Mouse (Mus musculus) midbrain, embryonic 14.5 days (tissue): ENCODE measurements around the gene Dido1. TPM values are rescaled to one million over a fixed set of nuclear protein-coding genes. Genes with fewer than 3 reads are reported as not detected.

ENCODE experiments used
- ATAC-seq: fragments of 200-750 bp; cut with Nextera tagmentation; 2 replicates; pipeline ENCODE4 v1.8.0; 2017; ENCODE audit warnings: moderate number of reproducible peaks, moderate library complexity; ENCODE audit not compliant: low FRiP score, low TSS enrichment
- DNase-seq: peaks from one replicate; pipeline ENCODE4 v3.0.0-alpha.2; 2015
- H3K27ac ChIP-seq: fragments of 300-500 bp; sonication (generic); replicated peaks from 2 replicates; pipeline ENCODE4 v1.5.1; 2014; ENCODE audit warnings: mild to moderate bottlenecking, low read depth, low read length, moderate library complexity
- H3K27me3 ChIP-seq: fragments of 300-500 bp; sonication (generic); 2 replicates; pipeline ENCODE4 v1.6.1; 2014; ENCODE audit warnings: low read length, control low read depth, mixed read lengths; ENCODE audit not compliant: control insufficient read depth, insufficient read depth
- H3K36me3 ChIP-seq: fragments of 300-500 bp; sonication (generic); 2 replicates; pipeline ENCODE4 v1.6.1; 2014; ENCODE audit warnings: low read length, control low read depth; ENCODE audit not compliant: control insufficient read depth, insufficient read depth
- H3K4me1 ChIP-seq: fragments of 300-500 bp; sonication (generic); 2 replicates; pipeline ENCODE4 v1.6.1; 2014; ENCODE audit warnings: mild to moderate bottlenecking, antibody characterized with exemption, low read length, control low read depth; ENCODE audit not compliant: control insufficient read depth, insufficient read depth
- H3K4me2 ChIP-seq: fragments of 300-500 bp; sonication (generic); 2 replicates; pipeline ENCODE4 v1.6.1; 2014; ENCODE audit warnings: mild to moderate bottlenecking, low read length, moderate library complexity
- H3K4me3 ChIP-seq: fragments of 300-500 bp; sonication (generic); replicated peaks from 2 replicates; pipeline ENCODE4 v1.5.1; 2014; ENCODE audit warnings: low read depth, low read length
- H3K9ac ChIP-seq: fragments of 300-500 bp; sonication (generic); replicated peaks from 2 replicates; pipeline ENCODE4 v1.6.1; 2014; ENCODE audit warnings: mild to moderate bottlenecking, low read length, moderate library complexity
- H3K9me3 ChIP-seq: fragments of 300-500 bp; sonication (generic); 2 replicates; pipeline ENCODE4 v1.6.1; 2016; ENCODE audit warnings: low read length, control low read depth, mixed read lengths; ENCODE audit not compliant: control insufficient read depth
- WGBS: fragments of 180-500 bp; shearing (Covaris S2); extraction: QIAGEN DNeasy Blood & Tissue Kit; methylation state at CpG from one replicate; pipeline ENCODE4 v1.1.7; 2014; 5-methylcytosine and 5-hydroxymethylcytosine counted together
- polyA plus RNA-seq: library from polyadenylated mRNA; unstranded; fragments of >200 nt; fragmentation: Nextera tagmentation; extraction: Ambion mirVana; gene quantifications from 2 replicates; pipeline ENCODE4 v1.2.1, GENCODE M21; 2014

The Dido1 gene
- polyA plus RNA-seq, 1 experiment from 2014 or later: 31.2 TPM

DNA sequence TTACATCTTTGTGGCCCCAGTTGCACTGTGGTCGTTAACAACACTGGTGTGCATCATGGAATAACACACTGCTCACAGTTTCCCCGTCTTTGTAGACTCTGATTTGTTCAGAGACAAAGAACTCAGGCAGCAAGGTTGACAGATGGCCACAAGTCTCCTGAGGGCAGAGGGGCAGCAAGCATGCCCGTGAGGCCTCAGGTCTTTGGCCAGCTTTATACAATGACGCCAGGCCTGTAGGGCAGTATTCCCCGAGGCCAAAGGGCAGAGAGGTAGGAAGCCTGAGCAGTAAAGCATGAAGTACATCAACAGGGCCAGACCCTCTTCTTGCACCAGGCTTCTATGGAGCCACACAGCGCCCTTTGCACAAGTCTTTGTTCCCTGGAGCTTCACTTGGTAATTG lies 54.6 kb downstream of the Dido1 start:
- no peaks in the 10 kb centered on the region for H3K4me1 ChIP-seq
- no peak overlapping the region for H3K27ac ChIP-seq
- ATAC-seq (no peak), DNase-seq (no peak)
- no peak overlapping the region for H3K4me2 ChIP-seq
- H3K9me3 ChIP-seq: no peaks in the 10 kb centered on the region
- no peak overlapping the region for H3K9ac ChIP-seq
- H3K36me3 ChIP-seq: 0 out of 2 replicates have a peak, but pooled peaks cover under 1% of the 10 kb centered on the region
- 46% methylated on average over 6 of the region's 6 CpGs for WGBS
- H3K27me3 ChIP-seq: no peaks in the 10 kb centered on the region
- no peak overlapping the region for H3K4me3 ChIP-seq

DNA sequence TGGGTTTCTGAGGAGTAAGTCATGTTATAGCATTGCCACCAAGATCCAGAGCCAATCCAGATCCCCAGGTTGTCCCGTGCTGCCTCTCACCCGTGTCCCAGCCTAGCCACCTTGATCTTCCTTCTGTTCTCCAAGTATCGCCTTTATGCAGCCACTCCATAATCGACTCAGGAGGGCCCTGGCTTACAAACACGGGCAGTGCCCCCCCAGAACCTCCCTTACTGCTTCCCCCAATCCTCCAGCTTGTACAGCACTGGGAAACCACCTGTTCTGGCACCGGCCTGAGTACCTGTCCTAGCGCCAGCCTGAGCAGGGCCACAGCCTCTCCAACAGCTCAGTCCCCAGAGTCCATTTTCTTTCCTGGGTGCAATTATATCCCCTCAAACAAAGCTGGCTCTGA lies 55.1 kb downstream of the Dido1 start:
- DNase-seq (no peak), ATAC-seq (no peak)
- no peaks in the 10 kb centered on the region for H3K4me1 ChIP-seq
- H3K36me3 ChIP-seq: no peaks in the 10 kb centered on the region
- no peak overlapping the region for H3K4me3 ChIP-seq
- H3K9me3 ChIP-seq: no peaks in the 10 kb centered on the region
- no peaks in the 10 kb centered on the region for H3K27me3 ChIP-seq
- WGBS: 85% methylated on average over 7 of the region's 7 CpGs
- no peak overlapping the region for H3K9ac ChIP-seq
- H3K27ac ChIP-seq: no peak overlapping the region
- H3K4me2 ChIP-seq: no peak overlapping the region

DNA sequence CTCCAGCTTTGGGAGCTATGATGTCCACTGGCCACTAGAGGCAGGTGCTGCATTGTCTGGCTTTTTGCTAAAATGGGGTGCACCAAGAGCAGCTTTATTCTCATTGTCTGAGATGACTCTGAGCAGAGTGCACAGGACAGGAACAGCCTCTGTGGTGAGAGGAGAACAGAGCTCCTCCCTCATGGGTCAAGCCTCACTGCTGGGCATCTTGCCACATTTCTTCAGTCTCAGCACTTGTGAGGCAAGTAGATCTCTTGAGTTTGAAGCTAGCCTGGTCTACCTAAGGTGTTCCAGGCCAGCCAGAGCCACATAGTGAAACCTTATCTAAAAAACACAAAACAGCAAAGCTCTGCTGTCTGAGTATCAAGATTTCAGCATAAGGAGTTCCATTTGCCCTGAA lies 63.0 kb downstream of the Dido1 start:
- Histone ChIP-seq H3K36me3 (no peaks in the 10 kb centered on the region), H3K9ac (no peak overlapping the region), H3K27ac (no peak overlapping the region), H3K4me2 (no peak overlapping the region), H3K27me3 (peaks cover 14% of the 10 kb centered on the region), H3K9me3 (peaks cover 14% of the 10 kb centered on the region), H3K4me3 (no peak overlapping the region), H3K4me1 (no peaks in the 10 kb centered on the region)
- ATAC-seq (no peak), DNase-seq (no peak)

DNA sequence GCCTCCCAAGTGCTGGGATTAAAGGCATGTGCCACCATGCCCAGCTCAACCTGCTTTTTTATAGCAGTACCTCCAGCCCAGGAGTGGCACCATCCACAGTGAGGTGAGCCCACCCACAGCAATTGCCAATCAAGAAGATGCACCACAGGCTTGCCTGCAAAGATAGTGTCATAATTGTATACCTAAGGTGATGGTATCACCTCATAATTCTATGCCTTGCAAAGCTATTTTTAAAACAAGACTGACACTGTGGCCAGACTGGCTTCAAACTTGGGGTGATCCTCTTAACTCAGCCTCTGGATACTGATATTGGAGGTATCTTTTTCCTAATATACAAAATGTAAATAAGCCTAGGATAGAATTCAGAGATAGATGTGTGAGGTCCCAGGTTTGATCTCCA lies 66.2 kb downstream of the Dido1 start:
- ATAC-seq: no peak
- no peak overlapping the region for H3K9ac ChIP-seq
- H3K4me3 ChIP-seq: no peak overlapping the region
- H3K27ac ChIP-seq: no peak overlapping the region
- H3K9me3 ChIP-seq: peaks cover 14% of the 10 kb centered on the region
- H3K36me3 ChIP-seq: no peaks in the 10 kb centered on the region
- peaks cover 38% of the 10 kb centered on the region for H3K27me3 ChIP-seq
- H3K4me1 ChIP-seq: no peaks in the 10 kb centered on the region
- no peak overlapping the region for H3K4me2 ChIP-seq
- no peak for DNase-seq

DNA sequence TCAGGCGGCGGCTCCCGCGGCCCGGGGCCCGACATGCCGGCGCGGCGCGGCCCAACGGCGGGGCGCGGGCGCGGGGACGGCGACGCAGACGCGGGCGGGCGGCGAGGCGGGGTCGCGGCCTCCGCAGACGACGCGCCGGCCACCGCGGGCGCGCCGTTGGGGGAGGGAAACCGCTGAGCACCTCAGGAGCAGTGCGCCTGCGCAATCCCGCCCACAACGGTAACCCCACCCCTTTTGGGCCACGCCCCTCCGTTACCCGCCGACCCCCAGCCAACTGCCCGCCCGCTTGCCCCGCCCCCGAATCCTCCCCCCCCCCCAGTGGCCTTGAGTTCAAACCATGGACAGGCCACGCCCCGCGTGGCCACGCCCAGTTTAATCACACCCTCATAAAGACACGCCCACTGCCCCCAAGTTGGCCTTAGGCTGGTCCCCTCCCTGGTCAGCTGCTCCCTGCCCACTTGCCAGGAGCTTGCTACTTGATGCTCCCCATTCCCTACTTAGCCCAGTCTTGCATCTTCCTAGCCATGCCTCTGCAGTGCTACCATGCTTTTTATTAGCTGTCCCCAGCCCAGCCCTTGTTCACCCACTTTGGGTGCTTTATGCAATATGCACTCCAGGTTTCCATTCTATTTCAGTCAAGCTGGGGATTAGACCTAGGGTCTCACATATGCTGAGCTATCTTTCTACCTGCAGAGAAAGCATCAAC lies 67.1 kb downstream of the Dido1 start, which contains the start of gene Tcfl5:
TSS of gene Tcfl5 (minus strand) at position 154 of the 706 bp plus-strand sequence.
- Histone ChIP-seq H3K4me2 (peak within 1 kb of the TSS; percentile 47), H3K4me1 (no peaks in the 10 kb centered on the region), H3K27me3 (peaks cover 38% of the 10 kb centered on the region), H3K9ac (no peak within 1 kb of the TSS), H3K4me3 (peak within 1 kb of the TSS; percentile 30), H3K36me3 (no peaks in the 10 kb centered on the region), H3K27ac (no peak within 1 kb of the TSS), H3K9me3 (peaks cover 14% of the 10 kb centered on the region)
- ATAC-seq (no peak), DNase-seq (no peak)
- 2% methylated on average over 45 of the region's 56 CpGs for WGBS

DNA sequence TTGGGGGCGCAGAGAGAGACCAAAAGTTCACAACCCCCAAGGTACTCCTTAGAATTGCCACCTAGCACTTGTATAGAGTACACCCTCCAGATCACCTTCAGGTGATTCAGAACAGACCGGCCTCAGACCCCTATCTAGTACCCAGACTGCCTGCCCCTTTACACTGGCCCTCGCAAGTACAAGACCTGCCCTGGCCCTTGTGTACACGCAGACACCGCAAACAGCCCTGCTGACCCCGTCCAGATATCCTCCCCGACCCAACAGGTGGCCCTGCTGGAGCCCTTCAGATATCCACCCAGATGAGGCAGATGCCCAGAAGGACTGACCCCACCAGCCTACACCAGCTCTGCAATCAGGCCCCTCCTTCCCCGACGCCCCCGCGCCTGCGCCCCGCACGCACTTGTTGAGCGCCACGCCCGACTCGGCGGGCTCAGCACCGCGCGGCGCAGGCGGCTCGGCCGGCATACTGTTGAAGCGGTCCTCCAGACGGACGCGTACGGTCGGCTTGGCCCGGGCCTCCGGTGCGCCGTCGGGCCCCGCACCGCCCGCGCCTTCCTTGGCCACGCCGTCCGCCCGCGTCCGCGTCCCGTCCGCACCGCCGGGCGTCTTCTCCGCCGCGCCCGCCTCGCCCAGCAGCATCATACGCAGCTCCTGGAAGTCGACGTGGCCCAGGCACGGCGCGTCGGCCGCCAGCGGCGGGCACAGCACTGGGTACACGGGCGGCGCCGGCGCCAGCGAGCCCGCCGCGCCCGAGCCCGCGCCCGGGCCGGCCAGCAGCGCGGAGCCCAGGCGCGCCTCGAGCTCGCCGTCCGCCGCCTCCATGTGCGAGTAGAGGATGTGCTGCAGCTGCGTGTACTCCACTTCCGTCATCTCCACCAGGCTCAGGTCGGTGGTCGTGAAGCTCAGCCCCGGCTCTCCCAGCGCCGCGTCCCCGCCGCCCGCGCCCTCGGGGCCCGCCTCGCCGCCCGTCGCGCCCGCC lies 67.9 kb downstream of the Dido1 start:
- Histone ChIP-seq H3K4me1 (no peaks in the 10 kb centered on the region), H3K9me3 (peaks cover 14% of the 10 kb centered on the region), H3K27ac (no peak overlapping the region), H3K4me2 (peak overlapping the region; percentile 47), H3K36me3 (no peaks in the 10 kb centered on the region), H3K4me3 (peak overlapping the region; percentile 30), H3K9ac (no peak overlapping the region), H3K27me3 (peaks cover 38% of the 10 kb centered on the region)
- peak; percentile 27 for DNase-seq
- 3% methylated on average over 111 of the region's 112 CpGs for WGBS
- no peak for ATAC-seq

DNA sequence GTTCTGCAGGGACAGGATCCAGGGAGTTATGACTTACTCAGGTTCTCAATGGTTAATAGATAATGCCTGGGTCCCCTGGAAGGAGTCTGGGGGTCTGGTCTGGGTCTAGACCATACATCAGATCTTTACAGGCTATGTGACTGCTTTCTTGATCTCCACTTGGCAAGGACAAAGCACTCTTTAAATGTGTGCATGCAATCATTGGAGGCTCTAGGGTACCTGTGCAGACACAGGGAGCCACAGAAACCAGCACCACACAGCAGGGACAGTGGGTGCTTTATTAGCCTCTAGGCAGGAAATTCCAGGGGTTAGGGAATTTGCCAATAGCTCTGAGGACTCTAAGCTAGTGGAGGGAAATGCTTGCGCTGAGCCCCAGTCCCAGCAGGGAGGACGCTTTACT lies 97.9 kb downstream of the Dido1 start:
- H3K4me2 ChIP-seq: no peak overlapping the region
- ATAC-seq: no peak

DNA sequence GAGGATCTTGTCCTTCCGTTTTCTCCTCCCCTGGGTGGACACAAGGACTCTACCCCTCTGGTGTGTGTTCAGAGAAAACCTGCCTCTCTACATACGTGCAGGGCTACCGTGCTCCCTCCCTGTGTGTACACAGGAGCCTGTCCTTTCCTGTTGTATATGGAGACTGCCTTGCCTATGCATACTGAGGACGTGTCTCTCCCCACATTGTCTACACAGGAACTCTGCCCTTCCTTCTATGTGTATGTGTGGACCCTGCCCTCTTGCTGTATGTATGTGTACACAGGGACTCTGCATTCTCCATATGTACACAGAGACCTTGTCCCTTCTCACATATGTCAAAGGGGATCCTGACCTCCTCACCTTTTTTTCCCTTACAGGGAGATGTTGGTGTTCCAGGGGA lies 99.5 kb downstream of the Dido1 start:
- Histone ChIP-seq H3K4me1 (no peaks in the 10 kb centered on the region), H3K4me2 (no peak overlapping the region), H3K9ac (no peak overlapping the region), H3K36me3 (no peaks in the 10 kb centered on the region), H3K27me3 (no peaks in the 10 kb centered on the region), H3K9me3 (no peaks in the 10 kb centered on the region), H3K4me3 (no peak overlapping the region), H3K27ac (no peak overlapping the region)
- WGBS: 84% methylated on average over 4 of the region's 4 CpGs
- no peak for DNase-seq
- no peak for ATAC-seq

More for the DNA sequence above, 97.9 kb downstream of the Dido1 start:
- Histone ChIP-seq H3K4me1 (no peaks in the 10 kb centered on the region), H3K27ac (no peak overlapping the region), H3K27me3 (no peaks in the 10 kb centered on the region), H3K4me3 (no peak overlapping the region), H3K36me3 (no peaks in the 10 kb centered on the region), H3K9me3 (no peaks in the 10 kb centered on the region), H3K9ac (no peak overlapping the region)
- WGBS: 83% methylated on average over 2 of the region's 2 CpGs
- no peak for DNase-seq
